Mouse (Mus musculus): ENCODE measurements at regions not wholly inside any gene's neighbourhood (a gene's known extent, or its start where the extent isn't known, plus 50 kb on each side); places are given as distances from the start of the nearest gene placed in this dataset.

DNA sequence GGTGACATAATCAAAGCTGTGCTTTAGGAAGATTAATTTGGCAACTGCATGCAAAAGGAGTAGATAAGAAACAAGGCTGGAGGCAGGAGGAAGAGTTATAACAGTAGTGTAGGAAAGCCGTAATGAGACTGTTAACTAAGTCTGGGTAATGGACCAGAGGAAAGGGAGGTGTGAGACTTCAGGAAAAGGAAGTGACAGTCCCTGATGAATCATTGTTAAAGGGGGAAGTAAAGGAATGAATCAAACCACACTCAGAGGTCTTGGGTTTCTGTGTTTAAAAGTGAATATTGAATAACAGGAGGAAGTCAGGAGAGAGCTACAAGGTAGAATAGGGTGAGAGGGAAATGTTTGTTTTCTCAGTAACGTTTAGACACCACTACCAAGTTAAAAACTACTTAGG is 1175.9 kb downstream of the Diaph3 start:
- peak; percentile 93 for ATAC-seq (replicated peaks; ENCODE audit: poor library complexity, severe bottlenecking)

DNA sequence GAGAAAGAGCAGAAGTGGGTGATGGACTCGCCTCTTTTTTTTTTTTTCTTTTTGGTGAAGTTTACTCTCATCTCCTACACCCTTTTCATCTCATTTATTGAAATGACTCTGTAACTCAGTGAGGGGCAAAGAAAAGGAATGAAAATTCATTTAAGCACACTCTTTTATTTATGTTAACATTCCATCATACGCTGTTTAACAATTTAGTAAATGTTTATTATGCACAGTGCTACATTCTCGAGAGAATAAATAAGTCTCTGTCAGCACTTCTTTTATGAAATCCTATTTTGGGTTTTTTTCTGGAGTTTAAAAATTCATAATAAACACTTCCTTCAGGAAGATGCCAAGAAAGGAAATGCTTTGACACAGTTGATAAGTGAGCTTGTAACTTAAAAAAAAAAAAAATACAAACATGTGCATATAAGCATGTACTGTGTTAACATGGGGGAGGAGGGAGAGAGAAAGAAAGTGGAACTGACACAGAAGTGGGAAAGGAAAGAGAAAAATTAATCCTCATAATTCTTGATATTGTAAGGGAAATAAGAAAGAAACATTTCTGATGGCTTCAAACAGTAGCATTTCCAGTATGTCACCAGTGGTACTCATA is 1195.2 kb downstream of the Diaph3 start:
- no peak for ATAC-seq (replicated peaks; ENCODE audit: poor library complexity, severe bottlenecking)

DNA sequence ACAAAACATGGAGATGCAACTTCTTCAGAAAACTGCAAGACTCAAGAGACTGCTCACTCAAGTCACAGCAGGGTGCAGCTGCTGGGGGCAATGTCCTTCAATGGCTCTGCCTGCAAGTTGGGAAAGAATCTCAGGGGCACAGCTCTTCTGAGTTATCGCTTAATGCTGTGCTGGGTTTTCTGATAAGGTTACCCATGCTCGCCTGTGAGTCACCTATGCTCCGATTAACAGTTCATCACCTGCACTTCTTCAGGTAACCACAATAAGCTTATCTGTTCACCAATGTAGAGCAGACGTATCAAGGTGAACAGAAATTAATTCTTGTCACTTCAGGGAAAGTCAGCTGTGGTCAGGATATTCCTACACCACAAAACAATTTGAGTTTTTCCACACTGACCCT is 1198.2 kb downstream of the Diaph3 start:
- no peak for ATAC-seq (replicated peaks; ENCODE audit: poor library complexity, severe bottlenecking)

DNA sequence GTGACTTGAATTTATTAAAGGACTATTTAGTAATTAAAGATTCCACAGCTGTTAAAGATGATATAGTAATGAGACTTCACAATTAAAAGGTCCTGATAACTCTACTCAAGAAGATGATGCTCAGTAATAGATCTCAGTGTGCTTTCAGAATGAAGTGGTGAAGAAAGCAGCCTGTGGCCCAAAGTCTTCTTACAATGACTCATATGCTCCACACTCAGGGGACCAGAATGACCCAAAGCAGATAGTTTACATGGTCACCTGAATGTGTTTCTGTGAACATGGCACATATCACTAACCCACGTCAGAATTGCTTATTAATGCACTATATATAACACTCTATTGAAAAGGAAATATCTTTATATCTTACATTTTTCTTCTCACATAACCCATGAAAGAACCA is 1200.5 kb downstream of the Diaph3 start:
- no peak for ATAC-seq (replicated peaks; ENCODE audit: poor library complexity, severe bottlenecking)

DNA sequence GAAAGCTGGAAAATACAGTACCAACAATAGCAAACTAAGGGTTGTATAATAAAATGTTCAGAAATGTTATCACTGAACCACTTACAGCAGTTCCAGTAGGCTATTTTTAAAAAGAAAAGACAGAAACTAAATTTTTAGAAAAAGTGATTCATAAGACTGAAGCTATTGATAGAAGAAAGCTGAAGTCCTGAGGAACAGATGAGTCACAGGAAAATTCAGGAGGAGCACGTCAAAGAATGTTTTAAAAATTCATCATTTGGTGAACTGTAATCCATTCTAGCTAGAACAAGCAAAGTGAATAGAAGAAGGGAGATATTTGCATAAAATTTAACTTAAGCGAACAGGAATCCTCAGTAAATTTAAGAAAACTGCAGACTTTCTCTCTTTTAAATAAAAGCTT is 1205.9 kb downstream of the Diaph3 start:
- no peak for ATAC-seq (replicated peaks; ENCODE audit: poor library complexity, severe bottlenecking)

DNA sequence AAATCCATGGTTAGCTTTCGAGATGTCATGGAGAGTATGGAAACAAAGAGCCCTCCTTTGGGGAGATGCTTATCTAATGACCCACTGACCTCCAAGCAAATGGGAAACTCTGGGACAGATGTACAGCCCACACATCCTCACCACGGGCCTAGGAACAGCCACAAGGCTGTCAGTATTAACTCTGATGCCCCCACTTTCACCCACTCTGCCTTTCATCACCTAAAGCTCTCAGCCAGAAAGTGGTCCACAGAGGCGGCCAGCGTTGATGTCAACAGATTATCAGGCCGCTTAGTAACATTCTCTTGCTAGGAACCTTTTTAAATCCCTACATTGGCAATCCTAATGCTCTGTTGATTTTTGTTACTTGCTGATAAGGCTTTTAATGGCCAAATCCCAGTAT is 1210.6 kb downstream of the Diaph3 start:
- ATAC-seq (replicated peaks; ENCODE audit: poor library complexity, severe bottlenecking): no peak

DNA sequence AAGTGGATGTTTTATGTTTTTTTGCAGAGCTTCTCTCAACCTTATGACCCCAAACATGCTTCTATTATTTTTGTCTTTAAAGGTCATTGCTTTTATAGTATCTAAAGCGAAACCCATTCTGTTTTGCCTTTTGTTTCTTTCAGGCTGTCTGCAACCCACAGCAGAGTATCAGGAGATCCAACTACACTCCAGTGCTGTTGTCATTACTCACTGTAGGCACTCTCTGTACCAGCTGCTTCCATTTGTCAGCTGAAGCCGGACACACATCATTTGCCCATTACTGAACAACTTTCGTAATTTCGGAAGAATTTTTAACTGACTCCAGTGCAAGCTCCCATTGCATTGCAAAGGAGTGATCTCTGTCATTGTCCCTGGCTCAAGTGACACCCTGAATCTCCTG is 1222.1 kb downstream of the Diaph3 start:
- ATAC-seq (replicated peaks; ENCODE audit: poor library complexity, severe bottlenecking): no peak

DNA sequence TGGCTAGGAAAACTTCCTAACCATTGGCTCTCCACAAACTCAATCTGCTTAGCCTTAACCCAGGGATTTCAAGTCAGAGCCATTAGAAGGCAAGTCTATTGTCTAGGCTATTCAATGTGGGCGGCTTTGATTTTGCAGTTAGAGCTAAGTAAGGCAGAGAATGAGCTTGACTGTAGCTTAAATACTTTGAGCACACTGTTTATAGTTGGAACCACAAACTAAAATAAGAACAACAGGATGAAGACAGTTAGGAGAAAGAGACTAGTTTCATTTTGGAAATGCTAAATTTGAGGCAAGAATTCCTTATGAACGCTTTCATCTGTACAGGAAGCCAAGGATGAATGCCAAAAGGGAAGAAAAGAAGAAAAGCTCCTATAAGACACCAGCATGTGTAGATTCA is 1225.3 kb downstream of the Diaph3 start:
- no peak for ATAC-seq (replicated peaks; ENCODE audit: poor library complexity, severe bottlenecking)

DNA sequence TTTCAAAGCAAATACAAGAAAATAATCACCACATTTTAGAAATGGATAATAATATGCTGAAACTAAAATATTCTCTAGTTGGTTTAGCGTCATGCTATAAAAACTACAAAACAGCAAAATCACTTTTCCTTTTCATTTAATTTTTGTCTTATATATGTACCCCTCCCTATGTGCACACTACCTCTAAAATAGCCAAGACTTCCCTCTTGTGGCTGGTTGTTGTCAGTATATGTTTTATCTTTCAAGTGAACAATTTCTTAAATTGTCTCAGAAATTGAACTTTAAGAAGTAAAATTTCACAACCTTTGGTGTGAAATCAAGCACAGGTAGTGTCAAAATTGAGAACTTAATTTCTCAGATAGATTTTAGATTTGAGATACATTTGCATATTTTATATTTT is 1243.1 kb downstream of the Diaph3 start:
- no peak for ATAC-seq (replicated peaks; ENCODE audit: poor library complexity, severe bottlenecking)

DNA sequence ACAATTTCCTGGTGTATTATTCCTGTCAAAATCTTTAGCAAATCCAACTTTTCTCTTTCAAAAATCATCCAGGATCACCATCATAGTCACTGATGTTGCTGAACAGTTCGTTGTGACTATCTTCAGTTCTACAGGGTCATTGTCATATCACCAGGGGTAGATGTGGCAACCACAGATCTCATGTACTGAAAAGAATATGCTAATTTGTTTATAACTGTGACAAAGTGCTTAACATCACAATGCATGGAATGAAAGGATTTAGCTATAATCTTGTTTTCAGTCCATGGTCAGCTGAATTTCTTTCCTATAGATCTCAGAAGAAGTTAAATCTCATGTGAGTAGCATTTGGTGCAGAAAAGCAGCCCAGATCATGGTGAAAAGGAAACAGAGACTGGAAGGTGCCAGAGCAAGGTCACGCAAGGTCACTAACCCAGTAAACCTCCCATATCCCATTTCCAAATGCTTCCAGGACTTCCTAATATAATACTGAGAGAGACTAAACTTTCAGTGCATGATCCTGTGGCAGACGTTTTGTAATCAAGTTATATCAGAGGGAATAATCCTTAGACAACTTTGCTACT is 1279.6 kb downstream of the Diaph3 start:
- no peak for ATAC-seq (replicated peaks; ENCODE audit: poor library complexity, severe bottlenecking)

DNA sequence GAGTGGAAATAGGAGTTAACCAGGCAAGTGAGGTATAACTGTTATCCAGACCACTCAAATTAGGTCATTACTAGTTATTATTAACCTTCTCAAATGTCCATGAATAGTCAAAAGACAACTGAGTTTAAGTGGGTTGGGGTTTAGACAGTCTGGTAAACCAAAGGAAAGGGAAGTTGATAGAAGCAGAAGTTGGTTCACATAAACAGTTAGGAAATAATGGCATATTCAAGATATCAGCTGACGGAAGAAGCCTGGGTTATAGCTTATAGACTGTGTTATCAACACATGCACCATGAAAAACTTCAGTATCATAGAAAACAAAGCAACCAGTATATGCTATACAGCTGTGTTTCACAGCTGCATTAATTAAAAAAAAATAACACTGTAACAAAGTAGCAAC is 1291.5 kb downstream of the Diaph3 start:
- peak; percentile 63; the same call in 1 of the 2 replicates for ATAC-seq (replicated peaks; ENCODE audit: poor library complexity, severe bottlenecking)

DNA sequence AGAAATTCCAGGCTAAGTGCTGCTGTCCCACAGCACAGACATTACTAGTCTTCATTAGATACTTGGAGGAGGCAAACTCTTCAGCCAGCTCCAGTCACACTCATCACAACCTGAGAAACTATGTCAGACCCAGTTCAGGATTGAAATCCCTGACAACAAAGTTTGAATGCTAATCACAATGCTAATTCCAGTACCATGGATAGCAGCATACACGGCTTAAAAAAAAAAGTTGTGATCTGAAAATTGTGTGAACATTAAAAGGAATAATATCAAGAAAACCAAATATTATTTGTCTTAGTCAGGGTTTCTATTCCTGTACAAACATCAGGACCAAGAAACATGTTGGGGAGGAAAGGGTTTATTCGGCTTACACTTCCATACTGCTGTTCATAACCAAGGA is 1305.5 kb downstream of the Diaph3 start:
- no peak for ATAC-seq (replicated peaks; ENCODE audit: poor library complexity, severe bottlenecking)

DNA sequence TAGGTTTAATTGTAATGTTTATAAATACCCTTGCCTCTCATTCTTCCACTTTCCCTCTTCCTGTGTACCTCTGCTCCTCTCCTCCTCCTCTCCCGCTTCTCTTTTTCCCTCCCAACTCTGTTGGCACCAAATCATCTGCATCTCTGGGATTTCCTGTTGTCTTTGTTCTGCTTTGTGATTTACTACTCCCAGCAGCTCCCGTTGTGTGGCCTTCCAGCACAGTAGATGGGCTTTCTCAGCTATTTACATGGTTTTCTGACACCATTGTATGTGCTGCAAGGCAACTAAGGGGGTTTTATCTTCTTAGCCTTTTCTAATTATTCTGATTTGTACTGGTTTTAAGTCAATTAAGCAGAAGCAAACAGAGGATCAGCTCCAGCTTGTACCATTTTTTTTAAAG is 1326.1 kb downstream of the Diaph3 start:
- no peak for ATAC-seq (replicated peaks; ENCODE audit: poor library complexity, severe bottlenecking)

DNA sequence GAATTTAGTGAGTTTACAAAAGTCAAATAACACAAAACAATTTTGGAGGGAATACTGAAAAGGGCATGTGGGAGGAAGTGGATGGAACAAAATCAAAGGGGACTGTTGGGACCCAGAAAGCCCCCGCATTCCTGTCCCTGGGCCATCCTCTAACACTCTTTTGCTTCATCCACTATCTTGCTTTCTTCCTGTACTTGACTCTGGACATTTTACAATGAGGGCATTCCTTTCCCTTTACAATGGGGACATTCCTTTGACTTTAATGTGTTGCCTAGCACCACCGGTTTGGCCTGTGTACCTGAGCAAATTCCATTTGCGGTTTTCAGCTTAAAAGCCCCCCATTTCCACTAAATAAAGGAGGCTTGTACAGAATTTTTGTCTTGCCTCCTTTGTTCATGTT is 1341.0 kb downstream of the Pcdh17 start:
- ATAC-seq (replicated peaks; ENCODE audit: poor library complexity, severe bottlenecking): no peak

DNA sequence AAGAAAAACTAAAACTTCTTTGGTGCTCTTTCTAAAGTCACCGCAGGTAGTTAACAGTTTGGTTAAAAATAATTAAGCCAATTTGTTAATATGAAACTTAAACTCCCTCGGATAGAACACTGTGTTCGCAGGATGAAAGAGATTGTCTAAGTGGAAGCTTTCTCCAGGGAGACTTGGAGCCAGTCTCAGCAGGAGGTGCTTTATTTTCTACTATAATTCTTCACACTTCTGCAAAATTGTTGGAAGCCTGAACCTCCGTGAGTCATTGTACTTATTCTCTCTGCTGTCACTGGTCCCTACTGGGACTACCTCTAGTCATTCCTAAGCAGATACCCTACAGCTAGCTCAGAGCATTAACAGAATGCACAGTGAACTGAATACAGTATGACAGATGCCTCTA is 1327.3 kb downstream of the Pcdh17 start:
- no peak for ATAC-seq (replicated peaks; ENCODE audit: poor library complexity, severe bottlenecking)

DNA sequence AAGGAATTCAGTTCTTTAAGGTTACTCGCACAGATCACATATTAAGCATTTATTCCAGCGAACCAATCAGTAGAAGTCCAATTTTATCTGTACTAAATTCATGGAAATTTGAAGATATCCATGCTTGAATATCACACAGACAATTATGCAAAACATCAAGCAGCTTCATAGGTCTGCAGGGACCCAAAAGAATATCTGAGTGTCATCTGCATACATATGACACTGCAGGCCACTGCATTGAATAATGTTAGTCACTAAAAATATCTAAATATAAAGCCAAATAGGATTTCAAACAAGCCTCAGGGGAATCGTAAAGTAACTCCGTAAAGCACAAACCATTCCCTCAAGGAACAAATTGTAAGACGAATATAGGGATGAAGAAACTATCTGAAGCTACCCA is 1324.9 kb downstream of the Pcdh17 start:
- ATAC-seq (replicated peaks; ENCODE audit: poor library complexity, severe bottlenecking): no peak

DNA sequence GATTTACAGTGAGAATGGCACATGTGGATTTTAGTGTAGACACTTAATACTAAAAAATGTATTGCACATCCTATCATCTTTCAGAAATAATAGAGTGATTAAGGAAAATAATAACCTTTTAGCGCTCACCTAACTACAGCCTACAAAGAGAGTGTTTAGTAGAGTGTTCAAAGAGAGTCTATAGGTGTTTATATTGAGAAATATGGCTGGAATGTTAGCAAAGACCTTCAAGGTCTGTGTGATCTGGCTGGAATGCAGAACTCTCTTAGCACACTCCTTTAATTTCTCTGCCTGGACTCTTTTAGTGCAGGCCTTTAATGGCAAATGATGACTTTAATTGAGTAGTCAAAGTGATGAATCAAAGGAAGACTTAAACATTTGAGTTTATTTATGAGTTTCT is 1314.0 kb downstream of the Pcdh17 start:
- no peak for ATAC-seq (replicated peaks; ENCODE audit: poor library complexity, severe bottlenecking)

DNA sequence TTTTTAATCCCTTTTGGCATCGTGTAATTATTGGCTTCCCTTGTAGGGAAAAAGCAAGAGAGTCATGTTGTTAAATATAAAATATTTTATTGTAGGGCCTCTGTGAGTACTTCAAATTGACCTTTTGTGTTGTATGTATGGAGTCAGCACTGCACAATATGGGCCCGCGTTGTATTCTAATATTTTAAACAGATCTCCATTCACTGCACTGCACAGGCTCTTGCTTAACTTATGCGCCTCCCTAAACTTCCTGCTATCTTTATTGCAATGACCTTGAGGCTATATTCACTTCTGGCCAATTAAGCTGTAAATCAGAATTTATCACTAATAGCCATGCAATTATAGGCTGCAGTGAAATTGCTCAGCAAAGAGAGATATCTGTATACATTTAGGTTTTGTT is 1295.2 kb downstream of the Pcdh17 start:
- no peak for ATAC-seq (replicated peaks; ENCODE audit: poor library complexity, severe bottlenecking)

Data from granulocyte monocyte progenitor cell, adult 5-6 weeks (primary cell).